Mouse (Mus musculus) ovary, postnatal 36 days (tissue): ENCODE measurements at regions not wholly inside any gene's neighbourhood (a gene's known extent, or its start where the extent isn't known, plus 50 kb on each side); places are given as distances from the start of the nearest gene placed in this dataset.

Experiments used
- DNase-seq: peaks from one replicate; pipeline ENCODE4 v3.0.0; 2022; ENCODE audit warnings: low spot score, mixed read lengths

- no peak for DNase-seq
These were observed 674.0 kb downstream of the Gsdmc2 start for GRCm38 (mm10) chr15:63171003-63171402.

DNA sequence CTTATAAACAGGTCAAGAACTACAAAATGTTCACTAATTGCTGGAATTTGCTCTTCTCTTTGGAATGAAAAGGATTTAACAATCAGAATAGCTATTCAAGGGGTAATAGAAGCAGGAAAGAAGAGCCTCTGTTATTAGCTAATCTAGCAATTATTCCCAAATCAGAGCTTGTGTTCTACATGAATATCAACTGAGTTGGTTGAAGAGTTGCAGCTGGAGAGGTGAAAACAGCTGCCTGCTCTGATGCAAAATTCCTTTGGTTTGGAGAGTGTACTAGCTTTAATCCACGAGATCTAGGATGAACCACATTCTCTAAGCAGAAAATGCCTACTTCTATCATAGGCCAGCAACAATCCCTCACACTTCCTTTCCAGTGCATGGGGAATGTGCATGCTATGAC is 674.8 kb downstream of the Gsdmc2 start:
- DNase-seq: no peak

GRCm38 (mm10) chr15:63166411-63166810 is 678.6 kb downstream of the Gsdmc2 start:
- DNase-seq: no peak

DNA sequence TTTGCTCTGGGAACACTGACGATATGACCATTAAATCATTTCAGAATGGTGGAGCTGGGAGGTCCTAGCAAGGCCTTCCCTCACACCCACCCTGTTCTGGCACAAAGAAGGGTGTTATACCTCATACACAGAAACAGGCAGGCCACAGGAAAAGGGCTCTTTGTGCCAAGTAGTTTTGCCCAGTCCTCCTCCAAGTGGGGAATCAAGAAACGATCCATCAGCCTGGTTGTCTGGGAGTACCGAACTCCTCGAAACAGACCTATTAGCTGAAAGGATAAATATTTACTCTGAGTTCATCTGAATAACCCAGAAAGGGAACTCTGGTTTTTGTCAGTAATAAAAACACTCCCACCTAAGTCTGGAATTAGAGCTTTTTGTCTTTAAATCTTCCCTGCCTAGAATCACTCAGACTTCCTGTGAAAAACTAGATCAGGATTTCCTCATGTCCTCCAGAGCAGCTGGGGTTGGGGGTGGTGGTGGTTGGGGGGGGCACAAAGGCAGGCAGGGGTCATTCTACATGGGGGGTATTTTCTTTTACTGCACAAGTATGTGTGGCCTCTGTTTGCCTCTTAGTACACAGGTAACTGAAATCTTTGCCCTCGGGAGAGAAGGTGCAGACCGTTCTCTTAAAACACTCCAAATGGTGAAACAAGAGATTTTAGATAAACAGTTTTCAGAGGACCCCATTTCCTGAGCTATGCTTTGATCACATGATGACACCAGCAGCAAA is 681.3 kb downstream of the Gsdmc2 start:
- DNase-seq: peak; percentile 6

DNA sequence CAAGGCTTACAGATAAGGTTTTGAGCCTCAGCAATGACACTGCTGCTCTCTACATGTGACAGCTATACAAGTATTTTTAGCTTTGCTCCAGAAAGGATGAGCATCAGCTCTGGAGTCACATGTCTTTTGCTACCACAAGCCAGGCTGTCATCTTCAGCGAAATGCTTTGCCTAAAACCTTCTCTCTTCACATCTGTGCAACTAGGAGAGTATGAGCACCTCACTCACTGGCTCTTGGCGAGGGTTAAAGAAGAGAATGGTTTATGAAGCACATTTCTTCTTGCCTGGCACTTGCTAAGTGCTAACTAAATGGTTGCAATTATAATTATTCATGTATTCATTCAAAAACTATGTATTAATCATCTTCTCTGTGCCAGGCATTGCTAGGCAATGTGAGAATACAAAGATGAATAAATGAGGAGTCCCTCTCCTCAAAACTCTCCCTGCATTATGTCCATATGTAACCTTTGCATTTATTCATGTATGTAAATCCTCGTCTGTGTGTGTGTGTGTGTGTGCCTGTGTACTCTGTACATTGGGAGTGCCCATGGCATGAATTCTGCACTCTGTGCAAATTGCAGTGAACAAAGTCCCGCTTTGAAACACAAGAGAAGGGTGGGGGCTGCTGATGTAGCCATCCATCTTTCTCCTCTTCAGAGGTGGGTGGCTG is 682.0 kb downstream of the Gsdmc2 start:
- no peak for DNase-seq

DNA sequence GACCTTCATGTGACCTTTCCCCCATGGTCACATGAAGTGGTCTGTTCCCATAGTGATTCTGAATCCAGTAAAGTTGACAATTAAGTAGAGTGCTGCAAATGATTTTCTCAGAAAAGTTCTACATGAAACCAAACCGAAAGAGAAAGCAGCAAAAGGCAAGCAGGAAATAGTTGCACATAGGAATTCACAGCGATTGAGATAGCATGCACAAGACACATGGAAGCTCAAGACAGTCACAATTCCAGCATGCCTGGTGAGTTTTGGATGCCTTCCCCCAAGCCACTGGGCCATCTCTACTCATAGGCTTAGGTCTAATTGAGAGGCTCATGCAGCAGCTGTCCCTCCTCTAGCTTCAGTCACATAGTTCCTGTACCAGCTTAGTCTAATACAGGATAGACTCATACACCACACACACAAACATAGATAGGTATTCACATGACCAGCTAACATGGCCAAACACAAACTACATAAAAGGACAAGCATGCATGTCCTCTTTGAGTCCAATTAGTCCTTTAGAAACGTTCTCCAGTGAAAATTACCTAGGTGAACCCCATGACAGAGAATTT is 721.8 kb downstream of the Gsdmc2 start:
- DNase-seq: no peak

DNA sequence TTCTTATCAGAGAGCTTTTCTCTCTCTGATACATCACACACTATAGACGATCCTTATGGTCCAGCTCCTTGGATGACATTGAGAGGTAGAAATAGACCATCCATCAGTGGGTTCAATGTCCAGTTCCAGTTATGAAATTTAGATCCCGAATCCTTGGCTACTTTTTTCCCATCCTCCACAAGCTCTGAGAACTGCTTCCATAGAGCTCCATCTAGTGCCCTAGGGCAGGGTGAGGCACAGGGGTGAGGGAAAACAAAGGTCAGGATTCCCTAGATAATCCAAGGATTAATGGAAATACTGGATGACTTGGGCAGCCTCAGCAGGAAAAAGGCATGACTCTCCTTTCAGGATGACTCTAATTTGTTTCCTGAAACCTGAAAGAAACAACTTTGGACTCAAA is 732.1 kb downstream of the Gsdmc2 start:
- no peak for DNase-seq

DNA sequence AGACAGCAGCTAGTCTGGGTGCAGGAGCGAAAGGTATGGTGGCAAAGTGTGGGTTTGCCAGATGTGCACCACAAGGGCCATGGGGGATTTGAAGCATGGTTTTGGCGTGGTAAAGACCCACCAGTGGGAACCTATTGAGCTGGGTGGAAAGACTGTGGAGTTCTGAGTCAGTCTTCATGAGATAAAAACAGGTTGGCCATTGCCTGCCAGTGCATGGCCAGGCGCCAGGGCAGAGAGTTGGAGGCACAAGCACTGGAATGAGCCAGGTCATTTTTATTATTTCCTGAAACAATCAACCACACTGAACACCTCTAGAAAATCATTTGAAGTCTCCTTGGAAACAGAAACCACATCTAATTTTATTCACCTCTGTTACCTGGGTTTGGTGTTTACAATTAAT is 744.9 kb downstream of the Gsdmc2 start:
- DNase-seq: no peak

DNA sequence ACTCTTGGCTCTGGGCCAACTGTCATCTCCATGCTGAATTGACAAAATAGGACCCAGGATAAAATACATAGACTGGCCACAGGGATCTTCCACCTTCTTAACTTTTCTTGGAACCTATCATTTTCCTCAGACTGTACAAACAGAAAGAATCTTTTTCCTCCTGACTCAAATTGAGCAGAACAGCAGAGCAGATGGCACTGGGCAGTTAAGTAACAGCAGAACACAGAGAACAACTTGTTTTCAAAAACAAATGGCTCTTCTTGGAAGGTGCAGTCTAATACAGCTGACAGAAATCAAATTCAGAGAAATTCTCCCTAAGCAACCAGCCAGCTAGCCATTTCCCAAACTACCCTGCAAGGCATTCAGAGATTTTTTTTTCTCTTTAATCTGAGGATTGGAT is 763.0 kb downstream of the Gsdmc2 start:
- DNase-seq: no peak

GRCm38 (mm10) chr15:63079825-63080224 is 765.2 kb downstream of the Gsdmc2 start:
- DNase-seq: no peak

- DNase-seq: no peak
These were observed 773.1 kb downstream of the Gsdmc2 start for GRCm38 (mm10) chr15:63071921-63072320.

DNA sequence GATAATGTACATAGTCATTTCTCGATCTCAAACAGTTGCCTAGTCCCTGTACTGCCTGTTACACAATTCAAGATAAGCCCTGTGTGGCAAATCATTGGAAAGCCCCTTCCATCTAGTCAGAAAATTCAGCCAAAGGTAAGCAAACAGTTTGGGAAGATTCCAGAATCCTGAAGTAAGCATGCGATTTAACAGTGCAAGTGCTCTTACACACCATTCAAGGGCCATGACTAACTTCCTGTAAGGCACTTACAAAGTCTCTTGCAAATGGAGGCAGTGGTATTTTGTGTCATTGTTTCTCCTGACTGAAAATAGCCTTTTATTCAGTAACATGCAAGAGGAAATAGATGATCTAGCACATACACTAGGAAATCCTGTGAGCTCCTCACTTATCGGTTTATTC is 777.9 kb downstream of the Gsdmc2 start:
- no peak for DNase-seq

- DNase-seq: no peak
These were observed 778.9 kb downstream of the Gsdmc2 start for GRCm38 (mm10) chr15:63066020-63066439.

DNA sequence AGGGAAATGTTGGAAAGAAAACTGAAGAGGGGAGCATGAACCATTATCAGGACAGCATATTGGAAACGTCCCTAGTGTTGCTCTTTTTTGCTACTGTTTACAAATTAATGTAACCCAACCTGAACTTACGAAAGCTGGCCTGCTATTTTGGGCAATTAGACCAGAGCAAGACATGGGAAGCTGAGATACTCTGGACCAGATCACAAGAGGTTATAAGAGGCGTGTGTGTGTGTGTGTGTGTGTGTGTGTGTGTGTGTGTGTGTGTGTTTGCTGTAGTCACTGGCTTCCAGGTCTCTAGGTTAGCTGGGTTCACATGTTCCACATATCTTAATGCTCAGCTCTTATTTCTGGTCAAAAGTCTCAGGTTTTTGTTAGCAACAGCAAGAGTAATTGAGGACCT is 783.1 kb downstream of the Gsdmc2 start:
- no peak for DNase-seq

GRCm38 (mm10) chr15:63060826-63061225 is 784.2 kb downstream of the Gsdmc2 start:
- no peak for DNase-seq

DNA sequence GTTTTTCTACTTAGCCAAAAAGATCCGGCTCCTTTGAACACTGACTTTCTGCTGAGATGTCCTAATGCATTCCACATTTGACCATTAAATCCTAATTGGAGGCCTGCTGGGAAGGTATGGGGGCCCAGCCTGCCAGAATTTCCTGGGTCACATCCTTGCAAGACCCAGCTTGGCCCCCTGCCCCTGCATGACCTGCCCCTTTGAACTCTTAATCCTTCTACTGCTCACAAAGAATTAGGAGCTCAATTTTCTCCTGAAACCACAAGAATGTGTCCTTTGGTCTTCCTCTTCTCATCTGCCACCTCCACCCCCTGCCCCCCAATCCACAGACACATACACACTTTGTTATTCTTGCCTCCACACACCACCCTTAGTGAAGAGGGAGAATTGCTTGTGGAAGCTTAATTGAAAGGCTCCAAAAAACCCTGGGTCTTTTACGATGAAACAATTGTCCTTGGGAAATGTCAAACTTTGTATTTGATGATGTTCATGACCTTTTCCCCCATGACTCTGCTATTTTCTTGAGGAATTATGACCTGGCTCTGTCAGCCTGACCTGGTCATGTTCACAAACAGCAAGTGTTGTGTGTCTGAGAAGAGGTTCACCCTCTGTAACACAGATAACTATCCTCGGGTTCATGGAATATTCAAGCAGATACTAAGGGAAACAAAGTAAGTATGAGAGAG is 792.3 kb downstream of the Gsdmc2 start:
- no peak for DNase-seq

DNA sequence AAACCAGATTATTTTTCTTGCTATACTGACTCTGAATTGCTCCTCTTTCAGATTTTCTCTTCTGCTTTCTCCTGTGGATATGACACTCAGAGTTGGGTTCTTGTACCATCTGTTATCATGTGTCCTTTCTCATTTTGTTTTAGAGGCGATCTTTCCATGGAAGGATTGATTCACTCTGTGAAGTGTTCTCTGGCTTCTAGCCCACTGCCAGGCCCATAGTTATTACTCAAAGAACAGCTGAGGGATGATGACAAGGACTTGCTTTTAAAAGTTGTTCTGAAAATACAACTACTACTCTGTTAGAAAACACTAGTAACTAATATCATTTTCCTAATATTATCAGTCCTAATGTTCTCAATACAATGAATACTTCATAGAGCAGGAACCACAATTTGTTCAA is 794.9 kb downstream of the Gsdmc2 start:
- DNase-seq: no peak

GRCm38 (mm10) chr15:63042367-63042766 is 802.6 kb downstream of the Gsdmc2 start:
- no peak for DNase-seq

DNA sequence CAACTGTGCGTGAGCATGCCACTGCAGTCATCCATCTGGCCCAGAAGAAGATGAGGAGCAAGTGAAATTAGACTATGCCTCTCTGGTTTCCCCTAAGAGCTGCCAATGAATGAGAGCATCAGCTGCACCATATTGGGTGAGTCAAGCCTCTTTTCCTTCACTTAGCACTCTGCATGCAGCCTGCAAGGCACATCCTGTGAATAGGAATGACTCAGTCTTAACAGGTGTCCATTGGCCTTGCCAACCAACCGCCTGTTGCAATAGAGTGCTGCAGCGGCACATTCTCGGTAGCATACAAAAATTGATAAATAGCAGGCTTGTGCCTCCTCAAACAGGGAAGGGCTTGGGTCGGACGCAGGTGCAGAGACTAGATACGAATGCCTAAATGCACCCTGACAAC is 808.7 kb downstream of the Gsdmc2 start:
- no peak for DNase-seq

- DNase-seq: no peak
These were observed 824.2 kb downstream of the Gsdmc2 start for GRCm38 (mm10) chr15:63020826-63021225.

GRCm38 (mm10) chr15:63017966-63018365 is 827.0 kb downstream of the Gsdmc2 start:
- peak; percentile 7 for DNase-seq

DNA sequence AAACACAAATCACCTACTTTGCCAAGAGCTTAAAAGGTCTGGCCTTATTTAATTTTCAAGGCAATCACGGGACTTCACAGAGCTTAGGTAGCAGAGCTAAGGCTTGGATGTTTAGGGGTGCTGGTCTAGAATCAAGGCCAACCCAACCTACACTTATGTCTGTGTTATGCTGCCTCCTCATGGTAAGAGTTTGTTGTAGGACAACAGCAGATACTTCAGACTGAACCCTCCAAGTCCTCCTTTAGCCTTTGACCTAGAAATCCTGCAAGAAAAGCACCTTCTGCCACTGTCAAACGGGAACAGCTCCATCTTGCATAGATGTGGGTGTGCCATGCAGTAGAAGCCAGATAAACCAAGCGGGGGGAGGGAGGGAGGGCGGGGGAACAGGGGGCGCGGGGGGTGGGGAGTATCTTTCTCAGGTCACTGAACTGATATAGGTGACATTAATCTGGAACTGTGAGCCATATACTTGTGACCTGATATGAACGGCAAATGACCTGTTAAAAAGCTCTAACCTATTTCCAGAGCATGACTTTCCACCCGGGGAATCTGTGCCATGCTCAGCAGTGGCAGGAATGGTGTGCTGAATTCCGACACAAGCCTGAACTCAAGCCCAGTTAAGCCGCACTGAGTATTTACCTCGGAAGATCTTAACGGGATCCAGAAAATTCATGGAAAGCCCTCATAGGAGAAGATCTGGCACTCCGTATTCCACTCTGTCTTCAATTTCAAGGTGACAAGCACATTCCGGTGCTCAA is 838.3 kb downstream of the Gsdmc2 start:
- DNase-seq: no peak
